Mouse (Mus musculus) left cerebral cortex, postnatal 4 days (tissue): ENCODE measurements at regions not wholly inside any gene's neighbourhood (a gene's known extent, or its start where the extent isn't known, plus 50 kb on each side); places are given as distances from the start of the nearest gene placed in this dataset.

Source experiments
- DNase-seq: peaks from one replicate; pipeline ENCODE4 v3.0.0-alpha.2; 2022
- intact Hi-C: fragments of 180-260 bp; cut with DNase I; formaldehyde crosslinking; loops from one replicate; pipeline ENCODE4 v1.15.1; 2025

DNA sequence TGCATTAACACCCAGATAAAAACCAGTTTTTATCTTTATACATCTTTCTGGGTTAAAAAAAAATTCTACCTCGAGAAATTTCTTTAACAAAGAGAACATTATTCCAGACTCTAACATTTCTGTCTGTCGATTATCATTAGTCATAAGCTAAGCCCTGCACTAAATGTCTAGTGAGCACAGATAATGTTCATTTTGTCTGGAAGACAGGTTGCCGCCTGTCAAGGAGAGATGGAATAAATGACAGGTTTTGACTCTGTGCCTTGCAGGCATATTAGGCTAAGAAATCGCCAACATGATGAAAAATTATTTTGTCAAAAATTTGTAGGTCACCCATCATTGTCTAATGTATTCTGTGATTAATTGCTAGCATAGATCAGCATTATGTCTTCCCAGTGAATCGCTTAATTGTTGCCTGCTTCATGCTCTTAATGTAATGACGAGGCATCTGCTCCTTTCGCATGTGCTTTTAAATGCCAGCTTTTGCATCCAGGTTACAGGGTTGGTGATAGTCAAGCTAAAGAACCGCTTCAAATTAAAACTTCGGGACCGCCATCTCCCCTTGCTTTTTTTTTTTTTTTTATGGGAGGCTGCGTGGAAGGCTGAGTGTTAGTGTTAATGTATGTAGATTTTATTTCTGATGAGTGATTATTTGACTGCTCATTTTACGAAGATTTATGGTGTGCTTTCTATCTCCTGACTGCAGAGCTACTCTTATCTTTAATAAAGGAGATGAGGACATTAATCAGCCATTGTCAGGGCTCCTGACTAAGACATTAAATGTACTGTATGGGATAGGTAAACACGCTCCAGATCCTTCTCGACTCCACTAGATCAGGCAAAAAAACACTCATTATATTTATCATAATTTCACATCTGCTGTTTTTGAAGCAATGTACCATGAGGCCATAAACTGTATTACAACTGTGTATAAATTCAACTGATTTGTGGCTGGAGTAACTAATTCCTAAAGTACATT lies 135.9 kb upstream of the Meis2 start:
- DNase-seq = no peak
- intact Hi-C loops = no loop called here

DNA sequence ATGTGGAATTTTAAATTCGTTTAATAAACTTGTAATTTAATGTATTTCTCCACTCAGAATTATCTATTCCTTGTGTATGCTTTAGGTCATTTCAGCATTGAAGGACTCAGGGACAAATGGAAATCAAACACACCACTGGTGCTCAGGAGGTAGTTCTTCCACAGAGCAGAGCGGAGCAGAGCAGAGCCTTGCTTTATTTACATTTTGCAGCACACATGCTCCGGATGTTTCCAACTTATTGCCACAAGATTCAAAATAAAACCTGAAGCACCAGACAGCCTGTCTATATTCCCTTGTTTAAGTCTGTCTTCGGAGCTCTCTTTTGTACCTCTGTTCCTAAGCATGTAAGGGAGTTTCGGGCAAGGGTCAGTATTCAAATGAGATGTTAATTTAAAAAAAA lies 135.2 kb upstream of the Meis2 start:
- DNase-seq = no peak
- intact Hi-C loops = no loop called here

DNA sequence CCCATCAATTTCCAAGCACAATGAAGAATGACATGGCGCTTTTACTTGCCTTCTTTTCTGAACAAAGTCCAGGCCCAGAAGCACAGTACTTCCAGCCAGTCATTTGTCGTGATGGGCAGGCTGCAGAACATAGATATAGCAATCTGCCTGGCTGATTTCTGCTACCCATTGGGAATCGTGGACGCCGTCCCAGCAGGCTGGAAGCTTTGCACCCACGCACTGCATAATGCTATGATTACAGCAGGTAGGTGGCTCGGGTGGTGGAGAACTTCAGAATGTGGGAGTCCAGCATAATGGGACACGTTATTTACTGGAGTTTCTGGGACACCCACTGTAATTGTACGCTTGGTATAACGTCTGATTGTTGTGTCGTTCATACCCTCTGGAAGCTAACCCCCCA lies 116.2 kb upstream of the Meis2 start:
- intact Hi-C loops = no loop called here
- no peak for DNase-seq

DNA sequence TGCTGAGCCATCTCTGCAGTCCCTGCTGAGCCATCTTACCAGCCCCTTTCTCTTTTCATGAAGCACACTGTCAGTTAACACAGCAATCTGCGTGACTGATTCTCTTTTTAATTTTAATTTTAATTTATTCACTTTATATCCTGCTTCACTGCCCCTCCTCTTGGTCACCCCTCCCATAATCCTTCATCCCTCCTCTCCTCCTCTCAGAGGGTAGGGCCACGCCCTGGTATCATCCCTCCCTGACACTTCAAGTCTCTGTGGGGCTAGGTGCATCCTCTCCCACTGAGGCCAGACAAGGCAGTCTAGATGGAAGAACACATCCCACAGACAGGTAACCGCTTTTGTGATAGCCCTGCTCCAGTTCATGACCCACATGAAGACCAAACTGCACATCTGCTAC lies 111.5 kb upstream of the Meis2 start:
- intact Hi-C loops = no loop called here

DNA sequence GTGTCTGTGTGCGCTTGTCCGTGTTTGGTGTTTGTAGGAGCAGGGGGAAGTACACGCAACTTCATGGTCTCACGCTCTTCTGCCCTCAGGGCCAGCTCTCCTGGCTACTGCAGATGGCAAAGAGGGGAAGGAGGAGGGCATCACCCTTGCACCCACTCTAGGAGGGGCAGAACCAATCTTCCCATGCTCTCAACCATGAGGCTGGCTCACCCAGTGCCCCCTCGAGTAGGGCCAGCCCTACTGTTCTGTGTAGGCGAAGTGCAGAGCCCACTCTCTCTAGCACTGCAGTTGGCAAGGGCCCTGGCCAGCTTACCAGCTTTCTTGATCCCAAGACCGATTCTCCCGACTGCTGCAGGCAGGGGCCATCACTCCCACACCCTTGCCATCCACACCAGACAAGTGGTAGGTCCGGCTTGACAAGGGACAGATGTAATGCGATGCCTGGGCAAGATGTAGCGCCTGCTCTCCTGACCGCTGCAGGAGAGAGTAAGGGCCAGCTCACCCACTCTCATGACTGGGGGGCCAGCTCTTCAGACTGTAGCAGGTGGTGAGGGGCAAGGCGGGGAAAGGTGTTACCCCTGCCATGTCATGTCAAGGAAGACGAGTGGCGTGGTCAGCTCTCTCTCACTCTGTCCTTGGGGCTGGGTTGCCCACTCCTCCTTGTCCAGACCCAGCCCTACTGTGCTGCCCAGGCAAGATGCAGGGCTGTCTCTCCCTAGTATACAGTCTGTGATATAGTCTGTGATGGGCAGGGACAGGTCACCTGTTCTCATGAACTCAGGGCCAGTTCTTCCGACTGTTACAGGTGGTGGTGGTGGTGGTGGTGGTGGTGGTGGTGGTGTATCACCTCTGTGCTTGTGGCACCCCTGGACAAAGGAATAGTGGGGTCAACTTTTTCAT lies 100.5 kb upstream of the Meis2 start:
- intact Hi-C loops = no loop called here
- DNase-seq = no peak

More for the DNA sequence above, 111.5 kb upstream of the Meis2 start:
- no peak for DNase-seq
